Mouse (Mus musculus): ENCODE measurements around the gene Gria1.

DNA sequence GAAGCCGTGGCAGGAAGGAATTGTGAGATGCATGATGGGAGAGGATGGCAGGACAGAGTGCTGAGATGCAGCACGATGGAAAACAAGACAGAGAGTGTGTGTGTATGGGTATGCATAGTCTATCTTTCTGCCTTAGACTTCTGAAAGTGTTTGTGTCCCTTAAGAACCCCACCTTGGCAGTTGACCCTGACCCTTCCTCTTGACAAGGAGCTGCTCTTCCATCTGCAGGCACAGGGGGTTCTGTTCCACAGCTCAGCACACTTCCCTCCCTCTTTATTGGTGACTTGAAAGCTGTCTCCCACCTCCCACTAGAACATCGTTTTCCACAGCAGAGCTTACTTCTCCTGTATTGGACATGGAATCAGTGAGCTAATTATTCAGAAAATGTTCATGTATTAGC is 148.2 kb downstream of the Gria1 start:
- no peak for TF ChIP-seq MAX (IDR thresholded peaks at IDR 0.05; ENCODE audit: low read depth)
- no peak for TF ChIP-seq E2F4 (IDR thresholded peaks at IDR 0.05; ENCODE audit: insufficient read depth)
- no peak for TF ChIP-seq USF1 (IDR thresholded peaks at IDR 0.05; ENCODE audit: low read depth)
- TF ChIP-seq POLR2A (IDR thresholded peaks at IDR 0.05; ENCODE audit: insufficient read length, low read depth): no peak
- no peak for TF ChIP-seq POLR2AphosphoS2 (IDR thresholded peaks at IDR 0.05; ENCODE audit: insufficient read length, low read depth)
